In the genomic region with DNA sequence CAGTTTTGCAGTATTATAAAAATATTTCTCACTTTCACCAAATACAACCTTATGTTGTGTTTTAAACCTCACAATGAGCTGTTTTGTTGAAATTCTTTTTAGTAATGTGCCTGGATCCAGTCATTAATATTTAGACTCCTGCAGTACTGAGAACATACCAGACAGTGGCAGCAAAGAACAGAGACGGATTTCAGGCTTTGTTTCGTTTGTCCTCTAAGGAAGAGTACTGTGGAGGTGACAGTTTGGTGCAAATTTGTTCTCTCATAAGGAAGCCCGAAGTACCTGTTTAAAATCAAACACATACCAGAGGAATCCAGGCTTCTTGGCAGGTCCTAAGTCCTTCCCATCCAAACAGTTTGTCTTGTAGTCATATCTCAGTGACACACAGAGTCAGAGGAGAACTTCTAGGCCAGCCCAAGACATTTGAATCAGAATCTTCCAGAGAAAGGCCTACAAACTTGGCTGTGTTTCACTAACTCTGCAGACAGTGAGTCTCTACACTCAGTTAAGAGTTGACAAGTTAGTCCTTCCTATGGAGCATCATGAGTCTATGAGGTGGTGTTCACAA, we compare ENCODE assay signal across 9 mouse cellular contexts. TPM values are rescaled to one million over a fixed set of nuclear protein-coding genes. Genes with fewer than 3 reads are reported as not detected.
A peak's percentile ranks its signal among the peaks of the same experiment; 100 is the strongest.
DNase-seq lines count a peak whose midpoint lies in the region; ATAC-seq and TF ChIP-seq lines count a peak whose summit lies in the region.
"Had no signal": no experiment of that assay in that cellular context is flagged by ENCODE, and none has a peak within 500 bp of the region (broad histone marks: within the 10 kb centered on the region; RNA-seq: fewer than 3 reads in every experiment).

No protein-coding gene starts in this region.

- no peak overlapping the region for H3K4me3 ChIP-seq in heart, embryonic 13.5 days
- H3K4me3 ChIP-seq in heart, embryonic 11.5 days (ENCODE audit: low read depth, low read length): no peak overlapping the region
- H3K4me3 ChIP-seq: neural tube, embryonic 12.5 days had no signal

- DNase-seq in 3T3-L1 (ENCODE audit: low read depth, low spot score): peak; percentile 76
- DNase-seq in Patski (ENCODE audit: low read depth, low spot score): no peak
- peak; percentile 66 to 69 for DNase-seq in heart, postnatal 10 days
- peak; percentile 16 to 58 for DNase-seq in layer of hippocampus, postnatal 14 days (ENCODE audit: low spot score in 2 of 2)
- no peak for DNase-seq in thymus, postnatal 25 days
- DNase-seq in thymus, postnatal 10 days (ENCODE audit: low spot score in 2 of 2): no peak

- no peaks in the 10 kb centered on the region for H3K36me3 ChIP-seq in heart, embryonic 13.5 days
- no peaks in the 10 kb centered on the region for H3K36me3 ChIP-seq in heart, embryonic 11.5 days (ENCODE audit: control insufficient read depth, insufficient read depth, low read length)
- H3K36me3 ChIP-seq: neural tube, embryonic 12.5 days had no signal

- H3K9ac ChIP-seq in heart, embryonic 13.5 days: no peak overlapping the region
- no peak overlapping the region for H3K9ac ChIP-seq in heart, embryonic 11.5 days (ENCODE audit: low read depth, low read length)
- H3K9ac ChIP-seq: neural tube, embryonic 12.5 days had no signal

- H3K27me3 ChIP-seq in heart, embryonic 13.5 days (replicated peaks): no peaks in the 10 kb centered on the region
- no peaks in the 10 kb centered on the region for H3K27me3 ChIP-seq in heart, embryonic 11.5 days (ENCODE audit: control insufficient read depth, insufficient read depth, low read length)
- no peaks in the 10 kb centered on the region for H3K27me3 ChIP-seq in Patski
- H3K27me3 ChIP-seq: neural tube, embryonic 12.5 days had no signal

- H3K4me2 ChIP-seq in heart, embryonic 13.5 days: no peak overlapping the region
- H3K4me2 ChIP-seq in heart, embryonic 11.5 days: no peak overlapping the region
- H3K4me2 ChIP-seq: neural tube, embryonic 12.5 days had no signal

- CTCF ChIA-PET in Patski (lab: Charles Lee): interaction anchor here (0.7 to 2.1 kb wide), 8 partner anchors 72 to 161 kb away, joined by 3 to 6 read pairs (median 4); no protein-coding TSS in a partner anchor

- WGBS in heart, embryonic 13.5 days: 9% methylated on average over 3 of the region's 3 CpGs
- WGBS in heart, embryonic 11.5 days (ENCODE audit: insufficient replicate concordance): 22% methylated on average over 3 of the region's 3 CpGs

- TF ChIP-seq CTCF in Patski (IDR thresholded peaks at IDR 0.05): peak; percentile 74

- H3K9me3 ChIP-seq in heart, embryonic 13.5 days: no peaks in the 10 kb centered on the region
- H3K9me3 ChIP-seq in heart, embryonic 11.5 days (replicated peaks; ENCODE audit: control insufficient read depth, low read length): no peaks in the 10 kb centered on the region
- H3K9me3 ChIP-seq: neural tube, embryonic 12.5 days had no signal

- H3K27ac ChIP-seq in heart, embryonic 13.5 days (replicated peaks): 0 out of 2 replicates have a peak overlapping the region, but pooled peaks have one; percentile 2
- no peak overlapping the region for H3K27ac ChIP-seq in heart, embryonic 11.5 days (ENCODE audit: low read depth, low read length)
- H3K27ac ChIP-seq: neural tube, embryonic 12.5 days had no signal

- in situ Hi-C loops in Patski (cut with MboI; ENCODE audit: low pct_unique_long_range_greater_than_20kb): loop anchor here (5.0 to 25.0 kb wide), 3 partner anchors 145 to 1205 kb away; a partner anchor contains a TSS

- intact Hi-C loops in heart, postnatal 10 days (cut with DNase I): loop anchor here (2.0 to 10.0 kb wide), 3 partner anchors 55 to 1213 kb away; no protein-coding TSS in a partner anchor

- no peaks in the 10 kb centered on the region; the same call in 1 of the 2 replicates for H3K4me1 ChIP-seq in heart, embryonic 13.5 days
- H3K4me1 ChIP-seq in heart, embryonic 11.5 days (ENCODE audit: control insufficient read depth, insufficient read depth, low read length): no peaks in the 10 kb centered on the region
- H3K4me1 ChIP-seq: neural tube, embryonic 12.5 days had no signal

- ATAC-seq in heart, embryonic 13.5 days (ENCODE audit: extremely low read depth, insufficient number of reproducible peaks, low FRiP score, low TSS enrichment): no peak
- ATAC-seq in heart, embryonic 11.5 days (replicated peaks; ENCODE audit: insufficient number of reproducible peaks, low FRiP score, low TSS enrichment): no peak
- ATAC-seq in Patski: no peak

- POLR2A ChIA-PET in Patski (lab: Charles Lee): no interaction called here

RNA-seq across cellular contexts. Expression of a gene that starts 52.3 kb away (rescaled TPM):
- polyA plus RNA-seq in heart, embryonic 13.5 days (2015; fragmentation: Nextera tagmentation; extraction: Ambion mirVana): 138 TPM in 2 replicates
- polyA plus RNA-seq in heart, embryonic 11.5 days (2014; fragmentation: Nextera tagmentation; extraction: Ambion mirVana): 123 and 126 TPM in 2 replicates
- polyA plus RNA-seq in Patski (2021): 60.7 TPM
- total RNA-seq in heart, postnatal 10 days (2021): 100 to 1,000 TPM; 395 to 436 TPM
- 100 to 1,000 TPM; 113 to 131 TPM for total RNA-seq in layer of hippocampus, postnatal 14 days (2021)

RNA-seq across cellular contexts. Expression of a gene that starts 52.4 kb away (rescaled TPM):
- polyA plus RNA-seq in heart, embryonic 13.5 days (2015; fragmentation: Nextera tagmentation; extraction: Ambion mirVana): 3.1 and 3.8 TPM in 2 replicates
- 2.5 and 3.6 TPM in 2 replicates for polyA plus RNA-seq in heart, embryonic 11.5 days (2014; fragmentation: Nextera tagmentation; extraction: Ambion mirVana)
- polyA plus RNA-seq in Patski (2021): 3.2 TPM
- 1 to 10 TPM in 1 of 2 experiments, under 1 TPM in 1; 0.93 to 1.2 TPM for total RNA-seq in heart, postnatal 10 days (2021)
- total RNA-seq in layer of hippocampus, postnatal 14 days (2021): not detected

Comparison
In these comparisons a context has a peak if more than half of its experiments do, and no peak if none do; other contexts are left out.
1. DNase-seq: peak in 3T3-L1 (single experiment), heart, postnatal 10 days (2 of 2) and layer of hippocampus, postnatal 14 days (2 of 2); none in Patski (single experiment), thymus, postnatal 25 days (single experiment) and thymus, postnatal 10 days (0 of 2).